Mouse (Mus musculus) intestine, postnatal 0 days (tissue): ENCODE data around the gene Trim42. TPM values are rescaled to one million over a fixed set of nuclear protein-coding genes. Genes with fewer than 3 reads are reported as not detected.

Experiments used
- ATAC-seq: fragments of 200-750 bp; cut with Nextera tagmentation; 2 replicates; pipeline ENCODE4 v1.8.0; 2017; ENCODE audit warnings: mild to moderate bottlenecking, moderate TSS enrichment, moderate library complexity
- H3K27ac ChIP-seq: fragments of 300-500 bp; sonication (generic); 2 replicates; pipeline ENCODE4 v1.5.1; 2014; ENCODE audit warnings: mild to moderate bottlenecking, low read depth, low read length, moderate library complexity
- H3K27me3 ChIP-seq: fragments of 300-500 bp; sonication (generic); replicated peaks from 2 replicates; pipeline ENCODE4 v1.6.1; 2014; ENCODE audit warnings: low read length, mixed read lengths; ENCODE audit not compliant: control insufficient read depth, insufficient read depth
- H3K36me3 ChIP-seq: fragments of 300-500 bp; sonication (generic); 2 replicates; pipeline ENCODE4 v1.6.1; 2014; ENCODE audit warnings: mild to moderate bottlenecking, moderate library complexity; ENCODE audit not compliant: control insufficient read depth, insufficient read depth
- H3K4me1 ChIP-seq: fragments of 300-500 bp; sonication (generic); replicated peaks from 2 replicates; pipeline ENCODE4 v1.6.1; 2014; ENCODE audit warnings: antibody characterized with exemption, low read length, mixed read lengths; ENCODE audit not compliant: control insufficient read depth, insufficient read depth
- H3K4me2 ChIP-seq: fragments of 300-500 bp; sonication (generic); replicated peaks from 2 replicates; pipeline ENCODE4 v1.6.1; 2014; ENCODE audit warnings: low read depth, mild to moderate bottlenecking, moderate library complexity
- H3K4me3 ChIP-seq: fragments of 300-500 bp; sonication (generic); 2 replicates; pipeline ENCODE4 v1.5.1; 2014; ENCODE audit warnings: low read depth, low read length
- H3K9ac ChIP-seq: fragments of 300-500 bp; sonication (generic); 2 replicates; pipeline ENCODE4 v1.6.1; 2014; ENCODE audit warnings: mild to moderate bottlenecking, low read depth, low read length
- H3K9me3 ChIP-seq: fragments of 300-500 bp; sonication (generic); 2 replicates; pipeline ENCODE4 v1.6.1; 2016; ENCODE audit warnings: mixed run types; ENCODE audit not compliant: control insufficient read depth
- CTCF ChIP-seq: sonication (generic); IDR thresholded peaks from 2 replicates; pipeline ENCODE4 v1.5.1; 2016; ENCODE audit warnings: low read depth, mild to moderate bottlenecking, control low read depth, antibody characterized with exemption, moderate library complexity
- WGBS: fragments of 180-500 bp; shearing (Covaris S2); extraction: QIAGEN DNeasy Blood & Tissue Kit; methylation state at CpG from one replicate; pipeline ENCODE4 v1.1.7; 2014; 5-methylcytosine and 5-hydroxymethylcytosine counted together
- polyA plus RNA-seq: library from polyadenylated mRNA; unstranded; fragments of >200 nt; fragmentation: Nextera tagmentation; extraction: Ambion mirVana; gene quantifications from 2 replicates; pipeline ENCODE4 v1.2.1, GENCODE M21; 2015

The Trim42 gene
- polyA plus RNA-seq, 1 experiment from 2014 or later: not detected

- Histone ChIP-seq H3K4me3 (no peak overlapping the region), H3K27me3 (no peaks in the 10 kb centered on the region), H3K4me2 (no peak overlapping the region), H3K9me3 (no peaks in the 10 kb centered on the region), H3K27ac (no peak overlapping the region), H3K9ac (no peak overlapping the region), H3K36me3 (no peaks in the 10 kb centered on the region), H3K4me1 (no peaks in the 10 kb centered on the region)
- 64% methylated on average over 3 of the region's 3 CpGs for WGBS
- peak; percentile 84 for TF ChIP-seq CTCF
- ATAC-seq: no peak
These were observed 46.9 kb downstream of the Trim42 start for GRCm38 (mm10) chr9:97322846-97323245.

DNA sequence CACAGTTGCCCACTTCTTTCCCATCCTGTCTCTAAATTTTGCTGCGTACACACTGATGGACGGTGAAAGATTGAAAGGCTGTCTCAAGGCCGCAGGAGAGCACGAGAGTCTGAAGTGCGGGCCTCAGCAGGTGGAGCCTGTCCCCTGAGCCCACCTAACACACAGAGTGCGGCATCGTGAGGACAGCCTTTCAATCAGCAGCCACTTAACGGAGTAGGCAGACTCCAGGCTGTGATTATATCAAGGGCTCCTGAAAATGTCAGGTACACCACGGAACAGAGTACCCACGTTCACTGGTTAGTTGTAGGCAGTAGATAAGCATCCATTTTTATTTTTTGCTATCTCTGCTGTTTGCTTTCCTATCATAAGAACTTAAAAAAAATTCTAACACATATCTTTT lies 47.6 kb downstream of the Trim42 start:
- H3K27ac ChIP-seq: no peak overlapping the region
- ATAC-seq: no peak
- H3K4me3 ChIP-seq: no peak overlapping the region
- H3K9me3 ChIP-seq: no peaks in the 10 kb centered on the region
- no peak overlapping the region for H3K9ac ChIP-seq
- H3K4me1 ChIP-seq: no peaks in the 10 kb centered on the region
- H3K36me3 ChIP-seq: no peaks in the 10 kb centered on the region
- no peaks in the 10 kb centered on the region for H3K27me3 ChIP-seq
- no peak for TF ChIP-seq CTCF
- WGBS: 76% methylated on average over 10 of the region's 10 CpGs
- no peak overlapping the region for H3K4me2 ChIP-seq

DNA sequence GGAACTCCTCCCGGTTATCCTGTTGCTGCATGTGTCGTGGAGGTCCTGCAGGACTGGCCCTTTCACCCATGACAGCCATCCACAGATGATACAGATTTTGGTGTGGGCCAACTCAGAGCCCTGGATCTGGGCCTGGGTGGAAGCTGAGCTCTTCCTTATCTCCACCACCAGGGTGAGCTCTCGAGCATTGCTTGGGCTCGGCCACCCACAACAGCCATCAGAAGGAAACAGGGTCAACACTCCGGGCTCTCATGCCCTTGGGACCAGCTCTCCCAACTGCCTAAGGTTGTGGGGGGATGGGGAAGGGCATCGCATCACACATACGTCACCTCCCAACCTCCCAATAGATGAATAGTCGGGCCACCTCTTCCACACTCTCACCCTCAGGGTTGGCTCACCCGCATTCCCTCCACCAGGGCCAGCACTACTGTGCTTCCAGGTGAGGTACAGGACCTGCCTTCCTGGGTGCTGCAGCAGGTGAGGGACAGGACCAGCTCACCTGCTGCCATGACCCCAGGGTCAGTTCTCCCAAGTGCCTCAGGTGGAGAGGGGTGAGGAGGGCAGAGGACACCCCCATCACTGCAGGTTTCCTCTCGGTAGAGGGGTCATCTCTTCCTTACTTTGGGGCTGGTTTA lies 54.2 kb downstream of the Trim42 start:
- no peak for ATAC-seq

DNA sequence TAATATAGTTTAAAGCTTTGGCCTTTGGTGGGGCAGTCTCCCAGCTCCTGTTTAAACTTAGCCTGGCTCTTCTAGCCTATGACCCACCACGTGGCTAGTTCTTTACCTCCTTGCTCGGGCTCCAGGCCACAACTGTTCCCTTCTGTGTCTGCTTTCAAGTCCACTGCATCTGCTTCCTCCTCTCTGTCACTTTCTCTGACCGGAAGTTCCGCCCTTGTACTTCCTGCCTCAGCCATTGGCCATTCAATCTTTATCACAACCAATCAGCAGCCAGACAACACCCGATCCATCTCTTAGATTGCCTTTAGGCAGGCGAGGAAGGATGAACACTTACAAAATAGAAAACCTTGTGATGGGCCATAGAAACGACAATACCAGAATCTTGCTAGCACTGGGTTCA lies 58.1 kb downstream of the Trim42 start:
- no peaks in the 10 kb centered on the region for H3K36me3 ChIP-seq
- H3K9me3 ChIP-seq: no peaks in the 10 kb centered on the region
- H3K4me3 ChIP-seq: no peak overlapping the region
- no peak for ATAC-seq
- no peaks in the 10 kb centered on the region for H3K27me3 ChIP-seq
- no peaks in the 10 kb centered on the region for H3K4me1 ChIP-seq
- no peak overlapping the region for H3K9ac ChIP-seq
- TF ChIP-seq CTCF: no peak
- H3K27ac ChIP-seq: no peak overlapping the region
- no peak overlapping the region for H3K4me2 ChIP-seq
- 82% methylated on average over 7 of the region's 7 CpGs for WGBS

More for the DNA sequence above, 54.2 kb downstream of the Trim42 start:
- Histone ChIP-seq H3K4me2 (no peak overlapping the region), H3K9me3 (no peaks in the 10 kb centered on the region), H3K27ac (no peak overlapping the region), H3K36me3 (no peaks in the 10 kb centered on the region), H3K4me3 (no peak overlapping the region), H3K4me1 (no peaks in the 10 kb centered on the region), H3K9ac (no peak overlapping the region), H3K27me3 (no peaks in the 10 kb centered on the region)
- TF ChIP-seq CTCF: peak; percentile 80
- 67% methylated on average over 10 of the region's 10 CpGs for WGBS

DNA sequence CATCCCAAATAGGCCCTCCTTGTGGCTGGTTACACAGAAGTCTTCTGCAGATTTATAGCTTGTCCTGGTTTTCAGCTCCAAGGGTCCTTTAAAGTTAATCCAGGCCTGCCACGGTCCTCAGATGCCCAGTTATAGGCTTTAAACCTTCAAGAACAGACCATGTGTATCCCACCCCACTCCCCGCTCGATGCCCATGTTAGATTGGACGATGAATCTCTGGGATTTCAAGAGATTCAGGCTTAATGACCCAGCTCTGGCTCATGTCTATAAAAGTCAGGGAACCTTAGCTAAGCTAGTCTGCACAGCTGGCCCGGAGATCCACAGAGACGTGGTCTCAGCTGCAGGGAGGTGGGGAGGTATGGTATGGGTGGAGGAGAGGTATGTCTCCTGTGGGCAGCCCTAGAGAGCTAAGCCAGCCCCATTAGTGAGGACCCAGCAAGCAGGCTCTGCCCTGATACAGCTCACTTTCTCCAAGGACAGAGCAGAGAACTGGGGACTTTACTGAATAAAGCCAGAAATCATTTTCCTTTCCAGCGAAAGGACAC lies 60.2 kb downstream of the Trim42 start:
- 84% methylated on average over 7 of the region's 7 CpGs for WGBS
- Histone ChIP-seq H3K27ac (no peak overlapping the region), H3K36me3 (no peaks in the 10 kb centered on the region), H3K4me3 (no peak overlapping the region), H3K27me3 (no peaks in the 10 kb centered on the region), H3K4me2 (no peak overlapping the region), H3K9ac (no peak overlapping the region), H3K4me1 (no peaks in the 10 kb centered on the region), H3K9me3 (no peaks in the 10 kb centered on the region)
- ATAC-seq: no peak
- TF ChIP-seq CTCF: no peak

DNA sequence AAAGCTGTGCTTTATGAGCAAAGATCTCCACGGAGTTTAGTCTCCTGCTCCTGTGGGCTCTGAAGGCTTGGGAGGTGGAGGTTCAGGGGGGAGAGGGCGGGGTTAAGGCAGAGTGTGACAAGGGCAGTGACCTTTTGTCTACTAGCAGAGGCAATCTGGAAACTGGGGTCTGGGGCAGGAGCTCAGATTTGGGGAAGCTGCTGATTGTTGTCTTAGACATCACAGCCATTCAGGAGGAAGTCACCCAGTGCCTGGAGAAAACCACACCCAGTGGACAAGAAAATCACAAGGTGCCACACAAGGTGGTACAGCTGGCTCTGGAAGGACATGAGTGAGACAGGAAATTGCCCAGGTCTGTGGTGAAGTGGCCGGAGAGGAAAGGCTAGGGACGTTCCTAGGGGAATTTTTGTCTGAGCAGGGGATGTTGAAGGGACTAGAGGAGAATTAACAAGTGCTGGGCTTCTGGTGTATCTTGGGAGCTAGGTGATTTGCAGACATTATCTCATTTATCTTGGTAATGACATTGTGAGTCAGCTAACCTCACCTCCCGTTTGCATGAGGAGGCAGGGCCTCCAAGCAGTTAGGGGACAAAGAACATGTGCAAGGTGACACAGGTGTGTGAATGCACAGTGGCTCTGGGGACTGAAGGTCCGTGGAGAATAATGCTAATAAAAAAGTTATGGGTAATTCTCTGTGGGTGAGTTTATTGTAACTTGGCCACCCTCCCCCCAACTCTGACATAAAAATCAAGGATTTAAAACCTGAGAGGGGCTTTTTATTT lies 61.9 kb downstream of the Trim42 start:
- no peaks in the 10 kb centered on the region for H3K9me3 ChIP-seq
- ATAC-seq: peak; percentile 81
- WGBS: 30% methylated on average over 6 of the region's 6 CpGs
- TF ChIP-seq CTCF: no peak
- no peaks in the 10 kb centered on the region for H3K4me1 ChIP-seq
- no peak overlapping the region for H3K27ac ChIP-seq
- H3K9ac ChIP-seq: no peak overlapping the region
- H3K36me3 ChIP-seq: no peaks in the 10 kb centered on the region
- 0 out of 2 replicates have a peak overlapping the region, but pooled peaks have one; percentile 25 for H3K4me2 ChIP-seq
- H3K4me3 ChIP-seq: no peak overlapping the region
- H3K27me3 ChIP-seq: no peaks in the 10 kb centered on the region
